Mouse (Mus musculus) liver, embryonic 12.5 days (tissue): ENCODE data around the gene Gm10959. TPM values are rescaled to one million over a fixed set of nuclear protein-coding genes. Genes with fewer than 3 reads are reported as not detected.

Experiments
- ATAC-seq: fragments of 200-750 bp; cut with Nextera tagmentation; 2 replicates; pipeline ENCODE4 v1.8.0; 2017; ENCODE audit warnings: moderate number of reproducible peaks, mild to moderate bottlenecking, moderate library complexity
- H3K27ac ChIP-seq: fragments of 300-500 bp; sonication (generic); 2 replicates; pipeline ENCODE4 v1.5.1; 2016; ENCODE audit warnings: mild to moderate bottlenecking
- H3K27me3 ChIP-seq: fragments of 300-500 bp; sonication (generic); replicated peaks from 2 replicates; pipeline ENCODE4 v1.6.1; 2016; ENCODE audit warnings: mild to moderate bottlenecking, moderate library complexity
- H3K36me3 ChIP-seq: fragments of 300-500 bp; sonication (generic); 2 replicates; pipeline ENCODE4 v1.6.1; 2016; ENCODE audit warnings: mild to moderate bottlenecking, moderate library complexity
- H3K4me1 ChIP-seq: fragments of 300-500 bp; sonication (generic); 2 replicates; pipeline ENCODE4 v1.6.1; 2016
- H3K4me2 ChIP-seq: fragments of 300-500 bp; sonication (generic); 2 replicates; pipeline ENCODE4 v1.6.1; 2016; ENCODE audit warnings: mild to moderate bottlenecking, moderate library complexity
- H3K4me3 ChIP-seq: fragments of 300-500 bp; sonication (generic); 2 replicates; pipeline ENCODE4 v1.5.1; 2016; ENCODE audit warnings: mild to moderate bottlenecking, moderate library complexity
- H3K9ac ChIP-seq: fragments of 300-500 bp; sonication (generic); 2 replicates; pipeline ENCODE4 v1.6.1; 2016; ENCODE audit warnings: mild to moderate bottlenecking, moderate library complexity
- H3K9me3 ChIP-seq: fragments of 300-500 bp; sonication (generic); replicated peaks from 2 replicates; pipeline ENCODE4 v1.6.1; 2016; ENCODE audit warnings: mild to moderate bottlenecking, moderate library complexity
- WGBS: fragments of 180-500 bp; shearing (Covaris S2); methylation state at CpG from one replicate; pipeline ENCODE4 v1.1.7; 2016; ENCODE audit not compliant: insufficient replicate concordance; 5-methylcytosine and 5-hydroxymethylcytosine counted together
- polyA plus RNA-seq: library from polyadenylated mRNA; unstranded; fragments of >200 nt; fragmentation: Nextera tagmentation; extraction: Ambion mirVana; gene quantifications from 2 replicates; pipeline ENCODE4 v1.2.1, GENCODE M21; 2016

The Gm10959 gene
- polyA plus RNA-seq, 1 experiment from 2014 or later = not detected

GRCm38 (mm10) chr3:122887505-122888301 lies 31.5 kb downstream of the Gm10959 start:
- ATAC-seq = no peak
- Histone ChIP-seq H3K9me3 (no peaks in the 10 kb centered on the region), H3K9ac (no peak overlapping the region), H3K4me1 (no peaks in the 10 kb centered on the region; the same call in 1 of the 2 replicates), H3K36me3 (no peaks in the 10 kb centered on the region), H3K27me3 (no peaks in the 10 kb centered on the region), H3K4me2 (no peak overlapping the region), H3K4me3 (no peak overlapping the region), H3K27ac (no peak overlapping the region)
- 61% methylated on average over 4 of the region's 4 CpGs for WGBS

GRCm38 (mm10) chr3:122878705-122879315 lies 40.4 kb downstream of the Gm10959 start:
- Histone ChIP-seq H3K27ac (no peak overlapping the region), H3K4me1 (no peaks in the 10 kb centered on the region), H3K27me3 (no peaks in the 10 kb centered on the region), H3K36me3 (no peaks in the 10 kb centered on the region), H3K4me3 (no peak overlapping the region), H3K4me2 (no peak overlapping the region), H3K9ac (no peak overlapping the region), H3K9me3 (no peaks in the 10 kb centered on the region)
- ATAC-seq = no peak
- WGBS = 73% methylated on average over 8 of the region's 8 CpGs

GRCm38 (mm10) chr3:122877543-122877942 lies 41.6 kb downstream of the Gm10959 start:
- Histone ChIP-seq H3K27ac (no peak overlapping the region), H3K9ac (no peak overlapping the region), H3K4me1 (no peaks in the 10 kb centered on the region), H3K27me3 (no peaks in the 10 kb centered on the region), H3K36me3 (no peaks in the 10 kb centered on the region), H3K4me2 (no peak overlapping the region), H3K9me3 (no peaks in the 10 kb centered on the region), H3K4me3 (no peak overlapping the region)
- ATAC-seq = no peak
- 66% methylated on average over 3 of the region's 3 CpGs for WGBS

GRCm38 (mm10) chr3:122876870-122877269 lies 42.3 kb downstream of the Gm10959 start:
- 55% methylated on average over 2 of the region's 2 CpGs for WGBS

GRCm38 (mm10) chr3:122871596-122871995 lies 47.6 kb downstream of the Gm10959 start:
- no peaks in the 10 kb centered on the region for H3K27me3 ChIP-seq
- 72% methylated on average over 1 of the region's 1 CpGs for WGBS
- H3K4me2 ChIP-seq = no peak overlapping the region

More at GRCm38 (mm10) chr3:122876870-122877269, 42.3 kb downstream of the Gm10959 start:
- H3K4me1 ChIP-seq = no peaks in the 10 kb centered on the region
- no peak overlapping the region for H3K4me3 ChIP-seq
- no peaks in the 10 kb centered on the region for H3K9me3 ChIP-seq
- H3K27ac ChIP-seq = no peak overlapping the region
- H3K4me2 ChIP-seq = no peak overlapping the region
- H3K27me3 ChIP-seq = no peaks in the 10 kb centered on the region
- ATAC-seq = no peak
- H3K9ac ChIP-seq = no peak overlapping the region
- no peaks in the 10 kb centered on the region for H3K36me3 ChIP-seq

GRCm38 (mm10) chr3:122868270-122868669 lies 50.9 kb downstream of the Gm10959 start:
- Histone ChIP-seq H3K36me3 (no peaks in the 10 kb centered on the region), H3K27ac (no peak overlapping the region), H3K4me3 (no peak overlapping the region), H3K9me3 (no peaks in the 10 kb centered on the region), H3K4me1 (no peaks in the 10 kb centered on the region), H3K9ac (no peak overlapping the region), H3K4me2 (no peak overlapping the region), H3K27me3 (no peaks in the 10 kb centered on the region)
- ATAC-seq = no peak
- WGBS = 89% methylated on average over 1 of the region's 1 CpGs

More at GRCm38 (mm10) chr3:122871596-122871995, 47.6 kb downstream of the Gm10959 start:
- H3K27ac ChIP-seq = no peak overlapping the region
- ATAC-seq = no peak
- H3K9ac ChIP-seq = no peak overlapping the region
- no peaks in the 10 kb centered on the region for H3K36me3 ChIP-seq
- H3K9me3 ChIP-seq = no peaks in the 10 kb centered on the region
- no peak overlapping the region for H3K4me3 ChIP-seq
- H3K4me1 ChIP-seq = no peaks in the 10 kb centered on the region

- Histone ChIP-seq H3K9ac (no peak overlapping the region), H3K4me3 (no peak overlapping the region), H3K9me3 (no peaks in the 10 kb centered on the region), H3K4me1 (no peaks in the 10 kb centered on the region), H3K4me2 (no peak overlapping the region), H3K27me3 (no peaks in the 10 kb centered on the region), H3K27ac (no peak overlapping the region), H3K36me3 (no peaks in the 10 kb centered on the region)
- WGBS = 78% methylated on average over 4 of the region's 4 CpGs
- no peak for ATAC-seq
These were observed 54.1 kb downstream of the Gm10959 start for GRCm38 (mm10) chr3:122865092-122865491.

Other genes starting within 250 kb of the Gm10959 start
- gene Pde5a, start 190.4 kb downstream of the Gm10959 start, polyA plus RNA-seq = 2.6 and 2.9 TPM in 2 replicates
- 5.9 and 6.2 TPM in 2 replicates for gene Fabp2, start 24.3 kb downstream of the Gm10959 start, polyA plus RNA-seq
- 129 and 134 TPM in 2 replicates for gene 1810037I17Rik, start 4.8 kb upstream of the Gm10959 start, polyA plus RNA-seq
- 2.2 and 2.9 TPM in 2 replicates for gene Usp53, start 65.2 kb upstream of the Gm10959 start, polyA plus RNA-seq
- gene Myoz2, start 115.7 kb upstream of the Gm10959 start, polyA plus RNA-seq = 0.15 and 0.28 TPM in 2 replicates